Mouse (Mus musculus): ENCODE data around the gene Kcnq1. TPM values are rescaled to one million over a fixed set of nuclear protein-coding genes. Genes with fewer than 3 reads are reported as not detected.

Gene Kcnq1
- polyA plus RNA-seq, 1 experiment, result not detected

DNA sequence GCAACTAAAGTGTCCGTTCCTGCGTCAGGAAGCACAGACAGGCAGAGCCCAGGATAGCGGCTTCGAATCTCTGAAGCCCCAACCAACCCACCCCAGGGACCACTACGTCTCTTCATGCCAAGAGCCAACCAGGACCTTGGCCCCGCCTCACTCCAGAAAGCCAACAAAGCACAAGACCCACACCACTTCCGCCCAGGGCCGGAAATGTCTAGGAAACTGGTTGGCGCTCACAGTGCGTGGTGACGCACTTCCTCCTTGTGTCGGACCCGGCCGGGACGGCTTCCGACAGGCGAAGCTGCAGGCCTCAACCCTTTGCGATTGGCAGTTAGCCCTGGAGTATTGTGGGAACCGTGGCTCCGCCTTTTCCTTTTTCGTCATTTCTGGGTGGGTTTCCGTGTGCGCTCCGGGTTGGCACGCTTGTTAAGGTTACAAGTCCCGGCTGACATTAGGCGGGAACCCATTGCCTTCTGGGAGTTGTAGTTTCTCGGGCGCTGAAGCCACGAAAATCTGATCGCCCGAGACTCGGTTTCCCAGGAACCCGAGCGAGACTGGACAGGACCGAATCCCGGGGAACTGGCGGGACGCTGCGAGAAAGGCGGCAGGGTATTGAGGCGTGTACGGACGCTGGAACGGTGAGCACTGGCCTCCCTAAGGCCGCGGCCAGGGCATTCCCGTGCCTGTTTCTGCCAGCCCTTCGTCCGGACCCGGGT is 37.1 kb upstream of the Kcnq1 start, which contains the start of gene Tssc4:
Gene Tssc4 (plus strand): TSS at position 368 of the 710 bp plus-strand sequence.
- Histone ChIP-seq H3K36me3 (ENCODE audit: control insufficient read depth, insufficient read depth) (peaks cover 43% of the 10 kb centered on the region), H3K4me3 (ENCODE audit: insufficient read depth, poor library complexity, severe bottlenecking) (peak within 1 kb of the TSS; percentile 85)
- TF ChIP-seq FOSL1 (IDR thresholded peaks at IDR 0.05; ENCODE audit: insufficient read depth, low read length, poor library complexity, severe bottlenecking) (no peak), CEBPB (IDR thresholded peaks at IDR 0.05; ENCODE audit: low read depth) (no peak), MAX (IDR thresholded peaks at IDR 0.05) (peak; percentile 40), CTCF (IDR thresholded peaks at IDR 0.05; ENCODE audit: control insufficient read depth, insufficient read depth, insufficient read length) (no peak)

DNA sequence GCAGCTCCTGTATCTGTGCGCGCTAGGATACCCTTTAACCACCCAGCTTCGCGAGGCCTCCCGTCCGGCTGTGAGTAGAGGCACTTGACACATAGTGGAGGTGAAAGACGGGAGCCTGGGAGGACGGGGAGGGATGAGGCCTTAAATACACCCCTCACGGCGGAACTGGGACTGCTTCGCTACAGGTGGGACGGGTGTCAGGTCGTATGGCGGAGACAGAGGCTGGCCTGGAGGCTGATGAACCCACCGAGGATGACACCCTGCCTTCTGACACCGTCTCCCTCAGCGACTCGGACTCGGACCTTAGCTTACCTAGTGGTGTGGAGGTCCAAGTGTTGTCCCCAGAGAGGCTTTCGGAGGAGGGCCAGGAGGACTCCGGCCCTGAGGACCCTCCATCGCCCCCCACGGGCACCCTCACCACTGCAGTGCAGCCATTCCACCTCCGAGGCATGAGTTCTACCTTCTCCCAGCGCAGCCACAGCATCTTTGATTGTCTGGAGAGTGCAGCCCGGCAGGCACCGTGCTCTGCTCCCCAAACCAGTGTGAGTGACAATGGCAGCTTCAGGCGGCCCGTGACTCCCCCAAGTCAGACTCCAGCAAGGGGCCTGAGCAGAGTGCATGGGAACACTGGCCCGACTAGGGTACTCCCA is 36.3 kb upstream of the Kcnq1 start:
- H3K79me3 ChIP-seq (ENCODE audit: low read depth), result peaks cover 12% of the 10 kb centered on the region
- peak overlapping the region; percentile 84 for H3ac ChIP-seq (ENCODE audit: control insufficient read depth, insufficient read length, low read depth)
- peaks cover 17% of the 10 kb centered on the region for H3K79me2 ChIP-seq (ENCODE audit: control insufficient read depth, insufficient read depth)
- peak overlapping the region; percentile 85 for H3K4me3 ChIP-seq (ENCODE audit: insufficient read depth, poor library complexity, severe bottlenecking)
- H3K36me3 ChIP-seq (ENCODE audit: control insufficient read depth, insufficient read depth), result peaks cover 35% of the 10 kb centered on the region
- no peak for TF ChIP-seq MYOD1 (IDR thresholded peaks at IDR 0.05; ENCODE audit: control insufficient read depth, insufficient read length, low read depth)
- TF ChIP-seq MAX (IDR thresholded peaks at IDR 0.05), result no peak
- TF ChIP-seq FOSL1 (IDR thresholded peaks at IDR 0.05; ENCODE audit: insufficient read depth, low read length, poor library complexity, severe bottlenecking), result no peak
- H3K27me3 ChIP-seq (ENCODE audit: control insufficient read depth, insufficient read depth, insufficient read length), result no peaks in the 10 kb centered on the region

More for the DNA sequence above, 37.1 kb upstream of the Kcnq1 start, which contains the start of gene Tssc4:
- Histone ChIP-seq H3K79me2 (ENCODE audit: control insufficient read depth, insufficient read depth) (peaks cover 17% of the 10 kb centered on the region), H3K79me3 (ENCODE audit: low read depth) (peaks cover 12% of the 10 kb centered on the region), H3ac (ENCODE audit: control insufficient read depth, insufficient read length, low read depth) (peak within 1 kb of the TSS; percentile 84), H3K27me3 (ENCODE audit: control insufficient read depth, insufficient read depth, insufficient read length) (no peaks in the 10 kb centered on the region)

DNA sequence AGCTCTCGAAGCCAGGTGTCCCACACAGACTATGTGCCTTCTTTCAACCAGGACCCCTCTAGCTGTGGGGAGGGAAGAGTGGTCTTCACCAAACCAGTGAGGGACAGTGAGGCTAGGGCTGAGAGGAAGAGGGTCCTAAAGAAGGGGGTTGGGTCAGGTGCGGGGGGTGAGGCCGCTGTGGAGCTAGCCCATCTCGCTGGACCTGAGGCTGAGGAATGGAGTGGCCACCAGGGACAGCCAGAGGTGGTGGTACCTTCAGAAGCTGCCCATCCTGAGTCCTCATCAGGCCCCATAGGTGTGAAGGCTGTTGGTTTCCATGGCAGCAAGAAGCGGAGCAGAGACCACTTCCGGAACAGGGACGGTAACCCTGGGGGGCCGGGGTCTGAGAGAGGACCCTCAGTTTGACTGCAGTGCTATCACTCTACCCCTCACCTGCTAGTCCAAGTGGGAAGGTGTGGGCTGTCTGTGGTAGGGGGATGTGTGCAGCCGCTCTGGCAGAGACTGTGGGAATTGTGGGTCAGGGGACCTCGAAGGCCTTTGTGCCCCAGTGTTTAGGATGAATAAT is 35.6 kb upstream of the Kcnq1 start:
- H3K79me3 ChIP-seq (ENCODE audit: low read depth), result peaks cover 12% of the 10 kb centered on the region
- H3K79me2 ChIP-seq (ENCODE audit: control insufficient read depth, insufficient read depth), result peaks cover 17% of the 10 kb centered on the region
- peaks cover 28% of the 10 kb centered on the region for H3K36me3 ChIP-seq (ENCODE audit: control insufficient read depth, insufficient read depth)
- TF ChIP-seq MAX (IDR thresholded peaks at IDR 0.05) (no peak), FOSL1 (IDR thresholded peaks at IDR 0.05; ENCODE audit: insufficient read depth, low read length, poor library complexity, severe bottlenecking) (no peak), MYOD1 (IDR thresholded peaks at IDR 0.05; ENCODE audit: control insufficient read depth, insufficient read length, low read depth) (no peak), CTCF (IDR thresholded peaks at IDR 0.05; ENCODE audit: control insufficient read depth, insufficient read depth, insufficient read length) (no peak), USF1 (IDR thresholded peaks at IDR 0.05; ENCODE audit: low read depth) (no peak), CEBPB (IDR thresholded peaks at IDR 0.05; ENCODE audit: low read depth) (no peak), MYOG (IDR thresholded peaks at IDR 0.05; ENCODE audit: control insufficient read depth, extremely low read depth, insufficient read length) (no peak)
- peak overlapping the region; percentile 84 for H3ac ChIP-seq (ENCODE audit: control insufficient read depth, insufficient read length, low read depth)
- H3K27me3 ChIP-seq (ENCODE audit: control insufficient read depth, insufficient read depth, insufficient read length), result no peaks in the 10 kb centered on the region
- H3K4me3 ChIP-seq (ENCODE audit: insufficient read depth, poor library complexity, severe bottlenecking), result peak overlapping the region; percentile 85

DNA sequence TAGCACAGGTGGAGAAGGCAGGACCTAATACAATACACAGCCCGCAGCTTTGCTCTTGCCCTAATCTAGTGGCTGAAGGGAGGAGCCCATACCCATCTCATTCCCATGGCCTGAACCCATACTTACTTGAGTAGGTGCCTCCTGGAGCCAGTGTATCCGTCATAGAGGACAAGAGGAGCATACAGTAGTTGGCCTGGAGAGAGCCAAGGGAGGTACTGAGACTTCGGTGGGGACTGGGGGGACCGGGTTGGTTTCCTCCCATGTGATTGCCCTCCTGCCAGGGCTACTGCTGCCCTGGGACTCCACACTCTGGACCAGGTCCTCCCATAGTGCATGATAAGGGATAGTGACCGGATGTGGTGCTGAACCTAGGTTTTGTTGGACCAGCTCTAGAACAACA is 33.6 kb upstream of the Kcnq1 start:
- Histone ChIP-seq H3K79me3 (ENCODE audit: low read depth) (peaks cover 12% of the 10 kb centered on the region), H3K79me2 (ENCODE audit: control insufficient read depth, insufficient read depth) (peaks cover 17% of the 10 kb centered on the region), H3K36me3 (ENCODE audit: control insufficient read depth, insufficient read depth) (peaks cover 11% of the 10 kb centered on the region), H3K4me3 (ENCODE audit: insufficient read depth, poor library complexity, severe bottlenecking) (no peak overlapping the region), H3K27me3 (ENCODE audit: control insufficient read depth, insufficient read depth, insufficient read length) (no peaks in the 10 kb centered on the region), H3ac (ENCODE audit: control insufficient read depth, insufficient read length, low read depth) (no peak overlapping the region)
- TF ChIP-seq USF1 (IDR thresholded peaks at IDR 0.05; ENCODE audit: low read depth), result no peak

DNA sequence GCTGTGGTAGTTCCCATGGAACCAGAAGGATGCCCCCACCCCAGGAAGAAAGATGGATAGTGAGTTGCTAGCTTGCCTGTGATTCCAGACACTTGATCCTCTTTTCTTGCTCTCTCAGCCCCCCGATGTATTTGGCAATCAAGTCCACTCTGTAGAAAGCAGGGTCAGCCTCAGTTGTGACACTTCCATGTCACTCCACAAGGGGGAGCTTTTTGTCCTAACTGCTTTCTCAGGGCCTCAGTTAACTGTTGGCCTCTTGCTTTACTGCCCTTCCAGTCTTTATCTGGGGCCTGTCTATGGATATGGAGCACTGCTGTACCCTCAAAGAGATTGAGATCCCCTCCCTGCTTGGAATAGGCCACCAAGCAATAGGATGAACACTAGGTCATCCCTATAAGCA is 33.1 kb upstream of the Kcnq1 start:
- H3K79me2 ChIP-seq (ENCODE audit: control insufficient read depth, insufficient read depth), result peaks cover 17% of the 10 kb centered on the region
- no peak overlapping the region for H3ac ChIP-seq (ENCODE audit: control insufficient read depth, insufficient read length, low read depth)
- H3K4me3 ChIP-seq (ENCODE audit: insufficient read depth, poor library complexity, severe bottlenecking), result no peak overlapping the region
- H3K36me3 ChIP-seq (ENCODE audit: control insufficient read depth, insufficient read depth), result peaks cover 7% of the 10 kb centered on the region
- H3K79me3 ChIP-seq (ENCODE audit: low read depth), result peaks cover 12% of the 10 kb centered on the region
- TF ChIP-seq CEBPB (IDR thresholded peaks at IDR 0.05; ENCODE audit: low read depth) (no peak), FOSL1 (IDR thresholded peaks at IDR 0.05; ENCODE audit: insufficient read depth, low read length, poor library complexity, severe bottlenecking) (no peak), MYOD1 (IDR thresholded peaks at IDR 0.05; ENCODE audit: control insufficient read depth, insufficient read length, low read depth) (no peak), MAX (IDR thresholded peaks at IDR 0.05) (no peak), USF1 (IDR thresholded peaks at IDR 0.05; ENCODE audit: low read depth) (no peak)
- H3K27me3 ChIP-seq (ENCODE audit: control insufficient read depth, insufficient read depth, insufficient read length), result no peaks in the 10 kb centered on the region

DNA sequence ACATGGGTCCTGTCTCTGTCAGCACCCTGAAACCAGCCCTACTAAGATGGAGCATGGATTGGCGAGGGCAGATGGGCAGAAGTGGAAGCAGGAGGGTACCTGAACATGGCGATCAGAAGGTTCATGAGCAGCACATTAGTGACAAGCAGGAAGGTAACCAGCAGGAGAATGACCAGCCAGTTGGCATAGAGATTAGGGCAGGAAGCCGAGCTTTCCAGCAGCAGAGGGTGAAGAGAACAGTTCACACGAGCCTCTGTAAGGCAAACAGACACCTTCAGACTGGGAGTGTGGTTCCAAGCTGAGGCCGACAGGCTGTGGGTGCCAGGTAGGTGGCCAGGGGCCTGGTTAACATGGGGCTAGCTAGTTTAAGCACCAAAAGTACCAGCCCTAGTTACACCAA is 30.8 kb upstream of the Kcnq1 start:
- peaks cover 8% of the 10 kb centered on the region for H3K79me2 ChIP-seq (ENCODE audit: control insufficient read depth, insufficient read depth)
- no peaks in the 10 kb centered on the region for H3K36me3 ChIP-seq (ENCODE audit: control insufficient read depth, insufficient read depth)
- H3K79me3 ChIP-seq (ENCODE audit: low read depth), result peaks cover 3% of the 10 kb centered on the region
- H3K4me3 ChIP-seq (ENCODE audit: insufficient read depth, poor library complexity, severe bottlenecking), result no peak overlapping the region
- H3ac ChIP-seq (ENCODE audit: control insufficient read depth, insufficient read length, low read depth), result no peak overlapping the region
- no peak for TF ChIP-seq MYOG (IDR thresholded peaks at IDR 0.05; ENCODE audit: control insufficient read depth, extremely low read depth, insufficient read length)
- TF ChIP-seq FOSL1 (IDR thresholded peaks at IDR 0.05; ENCODE audit: insufficient read depth, low read length, poor library complexity, severe bottlenecking), result no peak
- TF ChIP-seq CTCF (IDR thresholded peaks at IDR 0.05; ENCODE audit: control insufficient read depth, insufficient read depth, insufficient read length), result no peak
- no peak for TF ChIP-seq MAX (IDR thresholded peaks at IDR 0.05)
- no peak for TF ChIP-seq CEBPB (IDR thresholded peaks at IDR 0.05; ENCODE audit: low read depth)
- no peak for TF ChIP-seq MYOD1 (IDR thresholded peaks at IDR 0.05; ENCODE audit: control insufficient read depth, insufficient read length, low read depth)
- no peak for TF ChIP-seq USF1 (IDR thresholded peaks at IDR 0.05; ENCODE audit: low read depth)
- H3K27me3 ChIP-seq (ENCODE audit: control insufficient read depth, insufficient read depth, insufficient read length), result no peaks in the 10 kb centered on the region

Data from C2C12 (cell line).